Mouse (Mus musculus) kidney, postnatal 0 days (tissue): ENCODE data around the gene Atp6v0a1. TPM values are rescaled to one million over a fixed set of nuclear protein-coding genes. Genes with fewer than 3 reads are reported as not detected.

Experiments used
- ATAC-seq: fragments of 200-750 bp; cut with Nextera tagmentation; replicated peaks from 2 replicates; pipeline ENCODE4 v1.8.0; 2017; ENCODE audit warnings: low read depth, moderate number of reproducible peaks, moderate TSS enrichment, moderate library complexity; ENCODE audit not compliant: low FRiP score
- DNase-seq: peaks from one replicate; pipeline ENCODE4 v3.0.0-alpha.2; 2016; ENCODE audit warnings: low spot score
- H3K27ac ChIP-seq: fragments of 300-500 bp; sonication (generic); 2 replicates; pipeline ENCODE4 v1.5.1; 2014; ENCODE audit warnings: mild to moderate bottlenecking
- H3K27me3 ChIP-seq: fragments of 300-500 bp; sonication (generic); 2 replicates; pipeline ENCODE4 v1.6.1; 2014; ENCODE audit warnings: low read length, mixed read lengths; ENCODE audit not compliant: insufficient read depth
- H3K36me3 ChIP-seq: fragments of 300-500 bp; sonication (generic); 2 replicates; pipeline ENCODE4 v1.6.1; 2014; ENCODE audit warnings: low read length, mixed read lengths; ENCODE audit not compliant: insufficient read depth
- H3K4me1 ChIP-seq: fragments of 300-500 bp; sonication (generic); replicated peaks from 2 replicates; pipeline ENCODE4 v1.6.1; 2014; ENCODE audit warnings: antibody characterized with exemption, low read length, mixed read lengths; ENCODE audit not compliant: insufficient read depth
- H3K4me2 ChIP-seq: fragments of 300-500 bp; sonication (generic); 2 replicates; pipeline ENCODE4 v1.6.1; 2014; ENCODE audit warnings: mild to moderate bottlenecking, low read length, moderate library complexity, mixed read lengths
- H3K4me3 ChIP-seq: fragments of 300-500 bp; sonication (generic); replicated peaks from 2 replicates; pipeline ENCODE4 v1.5.1; 2014; ENCODE audit warnings: low read depth, low read length
- H3K9ac ChIP-seq: fragments of 300-500 bp; sonication (generic); 2 replicates; pipeline ENCODE4 v1.6.1; 2014; ENCODE audit warnings: low read depth, low read length
- H3K9me3 ChIP-seq: fragments of 300-500 bp; sonication (generic); replicated peaks from 2 replicates; pipeline ENCODE4 v1.6.1; 2016; ENCODE audit warnings: low read length, inconsistent platforms, mixed read lengths
- CTCF ChIP-seq: IDR thresholded peaks from 2 replicates; pipeline ENCODE4 v1.5.1; 2016; ENCODE audit warnings: antibody characterized with exemption, low read depth, mild to moderate bottlenecking, moderate library complexity
- WGBS: fragments of 180-500 bp; shearing (Covaris S2); extraction: QIAGEN DNeasy Blood & Tissue Kit; methylation state at CpG from one replicate; pipeline ENCODE4 v1.1.7; 2014; 5-methylcytosine and 5-hydroxymethylcytosine counted together
- polyA plus RNA-seq: library from polyadenylated mRNA; unstranded; fragments of >200 nt; fragmentation: Nextera tagmentation; extraction: Ambion mirVana; gene quantifications from 2 replicates; pipeline ENCODE4 v1.2.1, GENCODE M21; 2015

Atp6v0a1 gene
- polyA plus RNA-seq, 1 experiment from 2014 or later = 35.1 TPM

DNA sequence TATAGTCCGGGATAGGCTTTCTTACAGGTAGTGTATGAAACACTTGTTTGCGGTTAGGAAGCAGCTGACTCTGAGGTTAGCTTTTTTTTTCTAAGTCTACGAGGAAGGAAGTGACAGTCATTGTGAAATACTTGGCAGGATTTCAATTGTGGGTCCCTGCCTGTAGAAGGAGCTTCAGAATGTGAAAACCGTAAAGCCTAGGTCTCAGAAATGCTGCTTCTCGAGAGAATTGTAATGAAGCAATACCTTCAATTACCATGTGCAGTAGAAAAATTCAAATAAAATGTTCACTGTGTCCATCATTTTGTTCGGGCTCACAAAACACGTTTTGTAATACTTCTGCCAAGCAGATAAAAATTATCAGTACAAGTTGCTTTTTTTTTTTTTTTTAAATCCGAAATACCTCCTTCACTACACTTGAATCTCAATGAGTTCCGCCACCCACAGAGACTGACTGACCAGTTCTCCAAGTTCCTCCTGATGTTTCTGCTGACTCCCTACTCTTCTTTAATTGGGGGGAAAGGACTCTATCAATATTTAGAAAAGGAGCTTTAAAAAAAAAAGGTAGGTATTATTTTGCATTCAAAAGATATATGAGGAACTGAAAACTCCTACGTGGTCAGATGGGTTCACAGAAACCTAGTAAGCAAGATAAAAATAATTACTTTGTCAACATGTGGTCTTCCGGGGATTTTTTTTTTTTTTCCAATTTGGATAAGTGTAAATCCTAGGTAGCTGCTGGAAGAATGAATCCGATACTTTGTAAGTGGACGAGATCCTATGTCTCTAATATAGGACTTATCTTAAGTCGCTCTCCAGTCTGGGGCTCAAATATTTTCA is 826 bp upstream of the Atp6v0a1 start:
- H3K27me3 ChIP-seq = no peaks in the 10 kb centered on the region
- peak overlapping the region; percentile 71 for H3K4me2 ChIP-seq
- H3K27ac ChIP-seq = peak overlapping the region; percentile 81
- peak overlapping the region; percentile 43; the same call in 1 of the 2 replicates for H3K9ac ChIP-seq
- no peak for TF ChIP-seq CTCF
- no peaks in the 10 kb centered on the region for H3K9me3 ChIP-seq
- no peaks in the 10 kb centered on the region for H3K36me3 ChIP-seq
- peak; percentile 57 for DNase-seq
- H3K4me3 ChIP-seq = peak overlapping the region; percentile 62
- WGBS = 45% methylated on average over 14 of the region's 14 CpGs
- no peak for ATAC-seq
- H3K4me1 ChIP-seq = peaks cover 10% of the 10 kb centered on the region

DNA sequence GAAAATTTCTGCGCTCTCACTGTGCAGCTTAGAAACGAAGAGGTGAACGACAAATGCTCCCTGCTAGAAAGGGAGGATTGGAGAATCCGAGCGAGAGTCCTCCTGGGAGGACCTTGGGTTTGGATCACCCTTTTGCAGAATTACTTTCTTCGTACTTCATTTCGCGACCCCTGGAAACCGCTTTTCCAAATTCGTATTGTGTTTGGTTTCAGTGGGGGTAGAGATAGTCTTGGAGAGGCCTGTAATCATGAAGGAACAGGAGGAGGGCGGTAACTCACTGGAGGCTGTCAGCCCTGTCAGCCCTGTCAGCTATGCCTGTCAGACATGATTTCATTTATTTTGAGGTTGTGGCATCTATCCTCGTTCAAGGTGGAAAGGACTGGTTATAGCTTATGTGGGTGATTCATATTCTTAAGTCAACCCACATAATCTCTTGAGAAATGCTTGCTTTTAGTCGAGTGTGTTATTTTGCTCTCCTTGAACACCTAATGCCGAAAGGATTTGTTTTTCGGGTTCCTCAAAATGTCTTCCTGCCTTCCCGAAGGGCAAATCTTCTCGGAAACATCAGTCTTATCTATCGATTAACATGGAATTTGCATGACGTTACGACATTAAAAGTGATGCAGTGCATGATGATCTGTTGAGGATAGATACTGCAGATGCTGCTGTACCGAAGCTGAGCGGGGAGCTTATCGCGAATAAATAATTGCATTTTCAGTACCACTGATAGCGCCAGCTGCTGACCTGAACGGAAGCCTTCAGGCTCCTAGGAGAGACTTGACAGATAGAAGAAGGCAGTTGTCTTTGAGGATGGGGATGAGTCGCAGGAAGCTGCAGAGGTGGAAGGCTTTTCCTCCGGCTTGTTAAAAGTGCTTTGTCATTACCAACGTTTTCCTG is 884 bp downstream of the Atp6v0a1 start:
- peaks cover 10% of the 10 kb centered on the region for H3K4me1 ChIP-seq
- DNase-seq (peak; percentile 41), ATAC-seq (no peak)
- peak overlapping the region; percentile 43; the same call in 1 of the 2 replicates for H3K27ac ChIP-seq
- peak overlapping the region; percentile 71 for H3K4me2 ChIP-seq
- peak overlapping the region; percentile 79 for H3K9ac ChIP-seq
- TF ChIP-seq CTCF = no peak
- peak overlapping the region; percentile 62 for H3K4me3 ChIP-seq
- no peaks in the 10 kb centered on the region for H3K9me3 ChIP-seq
- H3K36me3 ChIP-seq = no peaks in the 10 kb centered on the region
- 8% methylated on average over 29 of the region's 29 CpGs for WGBS
- H3K27me3 ChIP-seq = no peaks in the 10 kb centered on the region

DNA sequence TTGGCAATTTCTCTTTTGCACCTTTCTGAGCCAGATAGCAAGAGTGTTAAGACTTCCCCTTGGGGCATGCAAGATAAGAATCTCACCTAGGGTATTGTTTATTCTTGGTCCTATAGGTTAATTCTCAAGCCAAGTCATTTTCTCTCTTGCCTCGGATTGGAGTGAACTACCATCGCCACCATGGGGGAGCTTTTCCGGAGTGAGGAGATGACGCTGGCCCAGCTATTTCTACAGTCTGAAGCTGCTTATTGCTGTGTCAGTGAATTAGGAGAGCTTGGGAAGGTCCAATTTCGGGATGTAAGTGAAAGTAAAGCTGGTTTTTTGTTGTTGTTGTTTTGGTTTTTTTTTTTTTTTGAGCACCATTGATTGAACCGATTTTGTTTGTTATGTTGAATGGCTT is 2.4 kb downstream of the Atp6v0a1 start:
- DNase-seq = no peak
- Histone ChIP-seq H3K4me2 (no peak overlapping the region), H3K4me1 (peaks cover 10% of the 10 kb centered on the region), H3K9ac (no peak overlapping the region), H3K9me3 (no peaks in the 10 kb centered on the region), H3K27me3 (no peaks in the 10 kb centered on the region), H3K36me3 (no peaks in the 10 kb centered on the region), H3K27ac (no peak overlapping the region), H3K4me3 (no peak overlapping the region)
- no peak for TF ChIP-seq CTCF
- no peak for ATAC-seq
- WGBS = 88% methylated on average over 6 of the region's 6 CpGs

DNA sequence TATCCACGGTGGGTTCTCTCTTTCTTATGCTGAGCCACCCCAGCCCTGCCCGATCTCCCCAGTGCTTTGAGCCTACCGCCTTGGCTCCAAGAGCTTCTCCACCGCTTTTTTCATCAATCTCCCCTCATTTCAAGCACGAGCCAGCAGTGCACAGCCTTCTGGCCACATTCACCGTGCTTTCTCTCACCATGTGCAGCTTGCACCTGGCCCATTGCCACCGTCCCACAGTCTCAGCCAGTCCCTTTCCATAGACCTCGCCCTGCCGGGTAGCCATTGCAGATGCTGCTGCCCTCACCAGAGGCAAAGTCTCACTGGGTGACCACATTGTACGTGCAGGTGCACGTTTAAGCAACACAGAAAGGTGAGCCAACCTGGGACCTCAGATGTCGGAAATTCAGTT is 14.1 kb downstream of the Atp6v0a1 start:
- 86% methylated on average over 12 of the region's 12 CpGs for WGBS
- H3K4me1 ChIP-seq = no peaks in the 10 kb centered on the region
- TF ChIP-seq CTCF = no peak
- no peaks in the 10 kb centered on the region for H3K27me3 ChIP-seq
- H3K27ac ChIP-seq = no peak overlapping the region
- no peaks in the 10 kb centered on the region for H3K9me3 ChIP-seq
- no peak overlapping the region for H3K4me3 ChIP-seq
- no peak overlapping the region for H3K9ac ChIP-seq
- ATAC-seq = no peak
- peaks cover 19% of the 10 kb centered on the region for H3K36me3 ChIP-seq
- no peak for DNase-seq
- H3K4me2 ChIP-seq = no peak overlapping the region

DNA sequence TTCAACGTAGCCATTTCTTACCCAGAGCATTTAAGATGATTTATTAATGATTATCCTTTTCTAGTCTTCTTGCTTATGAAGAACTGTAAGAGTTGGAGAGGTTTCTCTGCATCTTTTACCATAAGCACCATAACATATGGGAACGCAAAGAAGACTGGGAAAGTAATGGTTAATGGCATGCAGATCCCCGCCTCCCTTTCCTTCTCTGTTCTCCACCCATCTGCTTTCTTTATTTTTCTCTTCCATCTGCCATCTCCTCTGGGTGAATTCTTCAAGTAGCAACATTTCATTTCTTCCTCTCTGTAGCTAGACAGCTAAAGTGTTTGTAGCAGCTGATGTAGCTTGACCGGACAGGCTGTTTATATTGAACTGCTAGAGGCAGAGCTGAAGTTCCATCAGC is 14.7 kb downstream of the Atp6v0a1 start:
- no peak for TF ChIP-seq CTCF
- no peak for DNase-seq

DNA sequence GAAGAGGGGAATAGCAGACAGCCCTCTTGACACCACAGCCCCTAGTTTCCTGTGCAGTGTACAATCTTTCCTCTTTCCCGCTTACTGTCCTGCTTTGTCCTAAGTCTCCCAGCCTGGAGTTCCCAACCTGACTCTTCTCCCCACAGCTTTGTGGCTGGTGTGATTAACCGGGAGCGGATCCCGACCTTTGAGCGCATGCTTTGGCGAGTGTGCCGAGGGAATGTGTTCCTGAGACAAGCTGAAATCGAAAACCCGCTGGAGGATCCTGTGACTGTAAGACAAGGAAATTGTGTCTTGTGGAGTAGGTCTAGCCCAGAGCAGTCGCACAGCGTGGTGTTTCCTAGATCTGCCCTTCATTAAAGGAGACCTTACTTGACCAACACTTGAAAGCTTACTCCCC is 17.9 kb downstream of the Atp6v0a1 start:
- H3K36me3 ChIP-seq = peaks cover 18% of the 10 kb centered on the region
- H3K9me3 ChIP-seq = no peaks in the 10 kb centered on the region
- ATAC-seq (no peak), DNase-seq (no peak)
- H3K4me1 ChIP-seq = 0 out of 2 replicates have a peak, but pooled peaks cover 2% of the 10 kb centered on the region
- H3K4me3 ChIP-seq = no peak overlapping the region
- no peak overlapping the region for H3K27ac ChIP-seq
- TF ChIP-seq CTCF = no peak
- H3K4me2 ChIP-seq = no peak overlapping the region
- H3K9ac ChIP-seq = no peak overlapping the region
- 82% methylated on average over 11 of the region's 11 CpGs for WGBS
- no peaks in the 10 kb centered on the region for H3K27me3 ChIP-seq

More for the DNA sequence above, 14.7 kb downstream of the Atp6v0a1 start:
- WGBS = 89% methylated on average over 4 of the region's 4 CpGs
- H3K36me3 ChIP-seq = peaks cover 22% of the 10 kb centered on the region
- no peaks in the 10 kb centered on the region for H3K27me3 ChIP-seq
- H3K9me3 ChIP-seq = no peaks in the 10 kb centered on the region
- no peak overlapping the region for H3K4me2 ChIP-seq
- no peaks in the 10 kb centered on the region for H3K4me1 ChIP-seq
- H3K27ac ChIP-seq = no peak overlapping the region
- no peak overlapping the region for H3K4me3 ChIP-seq
- H3K9ac ChIP-seq = no peak overlapping the region
- ATAC-seq = no peak
